Mouse (Mus musculus) liver, postnatal 0 days (tissue): Measurements from ENCODE around the gene Olfml3.
A peak's percentile ranks its signal among the peaks of the same experiment; 100 is the strongest.

Experiments used
- CTCF ChIP-seq: sonication (generic); IDR thresholded peaks from 2 replicates; pipeline ENCODE4 v1.5.1; 2016; ENCODE audit warnings: antibody characterized with exemption, low read depth
- EP300 ChIP-seq: IDR thresholded peaks from 2 replicates; pipeline ENCODE4 v1.6.1; 2016; ENCODE audit warnings: antibody characterized with exemption, low read depth, mild to moderate bottlenecking

DNA sequence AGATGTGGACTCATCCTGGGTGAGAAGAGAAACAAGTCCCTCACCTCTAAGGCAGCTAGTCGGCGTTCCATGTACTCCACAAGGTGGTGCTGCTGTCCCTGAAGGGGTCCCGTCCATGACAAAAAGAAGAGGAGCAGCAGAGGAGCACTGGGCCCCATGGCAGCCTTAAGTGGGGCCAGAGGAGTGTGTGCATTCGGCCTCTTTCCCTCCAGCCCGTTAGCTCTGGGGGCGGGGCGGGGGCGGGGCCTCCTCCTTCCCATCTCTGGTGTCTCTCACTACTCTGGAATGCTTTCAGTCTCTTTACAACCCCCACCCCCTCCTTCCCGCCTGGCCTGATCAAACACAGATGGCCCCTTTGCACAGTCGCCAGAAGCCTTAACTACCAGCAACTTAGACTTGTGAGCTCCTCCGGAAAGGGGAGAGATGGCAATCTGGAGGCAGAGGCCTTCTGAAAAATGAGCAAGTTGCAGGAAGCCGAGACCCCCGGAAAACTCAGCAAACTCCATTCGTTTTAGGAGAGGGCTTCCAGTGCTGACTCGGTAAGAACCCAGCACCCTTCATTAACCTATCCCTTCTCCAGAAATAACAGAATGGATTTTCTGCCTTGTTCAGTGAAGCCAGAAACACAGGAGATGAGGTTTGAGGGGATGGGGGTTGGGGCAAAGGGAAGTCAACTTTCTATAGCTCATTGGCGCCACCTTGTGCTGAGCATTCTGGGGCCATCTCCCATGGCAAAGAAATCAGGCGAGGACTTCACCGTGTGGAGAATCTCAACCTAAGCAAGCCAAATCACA is at the start of gene Olfml3:
- peak; percentile 86 for TF ChIP-seq CTCF
- TF ChIP-seq EP300: no peak
